Mouse (Mus musculus) testis, adult 2 months (tissue): ENCODE results near the gene Cd68.

ENCODE experiments used
- CTCF ChIP-seq: fragments of 200-500 bp; IDR thresholded peaks from 2 replicates; pipeline ENCODE4 v1.5.1; 2012; ENCODE audit warnings: low read depth, mild to moderate bottlenecking, inconsistent platforms, low read length, moderate library complexity; ENCODE audit not compliant: control insufficient read depth, insufficient read depth, insufficient replicate concordance
- POLR2A ChIP-seq: fragments of 200-500 bp; IDR thresholded peaks from 2 replicates; pipeline ENCODE4 v1.6.1; 2012; ENCODE audit warnings: low read depth, mild to moderate bottlenecking, inconsistent platforms, low read length, moderate library complexity; ENCODE audit not compliant: control insufficient read depth

DNA sequence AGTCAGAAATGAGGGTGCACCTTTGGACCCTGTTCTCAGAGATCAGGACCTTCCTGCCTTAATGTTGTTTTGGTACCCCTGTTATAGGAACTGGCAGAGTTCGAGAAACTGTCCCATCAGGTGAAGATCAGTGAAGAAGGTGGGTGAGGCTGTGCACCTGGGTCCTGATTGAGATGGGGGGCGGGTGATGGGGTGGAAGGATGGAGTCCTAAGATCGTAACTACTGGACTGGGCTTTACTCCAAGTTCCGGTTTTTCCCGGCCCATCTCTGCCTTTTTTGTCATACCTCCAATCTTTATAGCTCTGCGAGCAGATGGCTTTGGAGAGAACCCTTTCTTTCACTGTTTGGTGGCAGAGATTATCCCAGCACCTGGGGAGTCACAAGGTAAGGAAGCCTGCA is 43.5 kb downstream of the Cd68 start:
- TF ChIP-seq CTCF = no peak
- TF ChIP-seq POLR2A = no peak
